Mouse (Mus musculus): Measurements from ENCODE around the gene Prrc2b. TPM values are rescaled to one million over a fixed set of nuclear protein-coding genes. Genes with fewer than 3 reads are reported as not detected.

Gene Prrc2b
- polyA plus RNA-seq, 1 experiment from 2014 or later = 41.5 TPM

DNA sequence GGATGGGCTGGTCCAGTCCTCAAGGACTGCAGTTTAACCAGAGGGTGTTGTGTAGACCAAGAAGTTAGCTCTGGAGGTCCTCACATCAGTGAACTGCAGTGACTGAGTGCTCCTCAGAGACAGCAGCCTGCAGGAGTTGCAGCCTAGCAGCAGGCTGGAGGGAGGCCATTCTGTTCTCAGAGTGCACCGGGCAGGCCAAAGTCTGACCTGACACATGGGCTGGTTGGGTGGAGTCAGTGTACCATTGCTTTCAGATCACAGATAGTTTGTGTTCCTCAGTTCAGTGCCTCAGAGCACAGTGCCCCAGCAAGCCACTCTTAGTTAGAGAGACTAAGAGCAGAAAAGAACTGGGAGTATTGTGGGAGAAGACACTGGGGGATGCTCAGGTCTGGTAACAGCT, 56.8 kb downstream of the Prrc2b start:
- WGBS = 88% methylated on average over 1 of the region's 1 CpGs
- Histone ChIP-seq H3K27me3 (ENCODE audit: low read depth, poor library complexity, severe bottlenecking) (no peaks in the 10 kb centered on the region), H3K36me3 (peaks cover 100% of the 10 kb centered on the region), H3K27ac (replicated peaks) (no peak overlapping the region), H3K4me3 (no peak overlapping the region), H3K9me3 (replicated peaks) (no peaks in the 10 kb centered on the region), H3K4me1 (no peaks in the 10 kb centered on the region)
- DNase-seq (ENCODE audit: low spot score) = no peak

DNA sequence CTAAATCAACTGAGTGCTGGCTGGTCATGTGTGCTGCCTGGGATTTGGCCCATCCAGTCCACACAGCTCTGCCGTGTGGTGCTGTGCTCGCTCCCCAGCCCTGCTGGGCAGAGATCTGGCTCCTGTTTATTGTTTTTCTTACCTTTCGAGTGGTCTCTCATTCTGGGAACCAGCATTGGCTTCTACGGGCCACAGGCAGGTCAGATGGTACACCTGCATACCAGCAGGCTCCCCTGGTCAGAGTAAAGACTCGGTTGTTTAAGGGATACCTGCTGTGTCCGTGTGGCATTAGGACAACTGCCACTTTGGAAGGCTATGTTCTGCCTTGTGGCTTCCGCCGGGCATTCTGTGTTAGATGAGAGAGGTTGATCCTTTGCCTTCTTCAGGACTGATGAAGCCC, 60.8 kb downstream of the Prrc2b start:
- Histone ChIP-seq H3K4me1 (no peaks in the 10 kb centered on the region), H3K27me3 (ENCODE audit: low read depth, poor library complexity, severe bottlenecking) (no peaks in the 10 kb centered on the region), H3K27ac (replicated peaks) (no peak overlapping the region), H3K9me3 (replicated peaks) (no peaks in the 10 kb centered on the region), H3K36me3 (peaks cover 100% of the 10 kb centered on the region), H3K4me3 (no peak overlapping the region)
- 94% methylated on average over 8 of the region's 8 CpGs for WGBS
- DNase-seq (ENCODE audit: low spot score) = no peak

DNA sequence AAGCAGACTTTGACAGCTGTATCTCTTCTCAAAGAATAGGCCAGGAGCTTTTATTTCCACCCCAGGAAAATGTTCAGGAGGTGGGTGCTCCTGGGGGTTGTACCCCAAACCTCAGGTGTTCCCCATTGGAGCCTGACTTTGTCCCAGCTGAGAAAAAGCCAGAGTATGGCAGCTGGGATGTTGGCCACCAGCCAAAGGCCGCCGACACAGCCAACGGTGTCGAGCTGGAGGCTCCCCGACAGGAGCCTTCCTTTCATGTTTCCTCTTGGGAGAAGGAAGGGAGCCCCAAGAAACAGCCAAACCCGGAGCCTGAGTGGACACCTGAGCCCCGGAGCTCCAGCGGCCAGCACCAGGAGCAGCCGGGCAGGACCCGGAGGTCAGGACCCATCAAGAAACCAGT, 62.1 kb downstream of the Prrc2b start:
- Histone ChIP-seq H3K27ac (replicated peaks) (no peak overlapping the region), H3K4me1 (no peaks in the 10 kb centered on the region), H3K27me3 (ENCODE audit: low read depth, poor library complexity, severe bottlenecking) (no peaks in the 10 kb centered on the region), H3K4me3 (no peak overlapping the region), H3K9me3 (replicated peaks) (no peaks in the 10 kb centered on the region), H3K36me3 (peaks cover 100% of the 10 kb centered on the region)
- WGBS = 93% methylated on average over 10 of the region's 10 CpGs
- DNase-seq (ENCODE audit: low spot score) = no peak

DNA sequence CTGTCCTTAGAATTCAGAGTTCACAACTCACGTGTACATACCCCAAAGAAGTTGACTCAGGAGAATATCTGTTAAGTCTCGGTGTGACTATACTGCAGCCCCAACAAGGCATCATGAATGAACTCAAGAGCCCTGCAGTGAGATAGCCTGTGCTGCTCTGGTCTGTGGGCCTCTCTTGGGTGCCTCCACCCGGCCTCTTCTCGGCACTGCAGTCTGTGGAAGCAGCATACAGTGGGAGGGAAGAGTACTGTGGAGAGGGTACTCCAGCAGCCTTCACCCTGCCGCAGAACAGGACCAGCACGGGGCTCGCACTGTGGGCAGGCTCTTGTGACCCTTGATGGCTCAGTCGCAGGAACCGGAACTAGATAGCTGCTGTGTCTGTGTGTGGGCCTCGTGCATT, 64.7 kb downstream of the Prrc2b start:
- H3K27ac ChIP-seq (replicated peaks) = no peak overlapping the region
- WGBS = 94% methylated on average over 10 of the region's 10 CpGs
- peaks cover 100% of the 10 kb centered on the region for H3K36me3 ChIP-seq
- H3K4me3 ChIP-seq = no peak overlapping the region
- no peaks in the 10 kb centered on the region for H3K4me1 ChIP-seq
- no peaks in the 10 kb centered on the region for H3K9me3 ChIP-seq (replicated peaks)
- DNase-seq (ENCODE audit: low spot score) = no peak
- H3K27me3 ChIP-seq (ENCODE audit: low read depth, poor library complexity, severe bottlenecking) = no peaks in the 10 kb centered on the region

DNA sequence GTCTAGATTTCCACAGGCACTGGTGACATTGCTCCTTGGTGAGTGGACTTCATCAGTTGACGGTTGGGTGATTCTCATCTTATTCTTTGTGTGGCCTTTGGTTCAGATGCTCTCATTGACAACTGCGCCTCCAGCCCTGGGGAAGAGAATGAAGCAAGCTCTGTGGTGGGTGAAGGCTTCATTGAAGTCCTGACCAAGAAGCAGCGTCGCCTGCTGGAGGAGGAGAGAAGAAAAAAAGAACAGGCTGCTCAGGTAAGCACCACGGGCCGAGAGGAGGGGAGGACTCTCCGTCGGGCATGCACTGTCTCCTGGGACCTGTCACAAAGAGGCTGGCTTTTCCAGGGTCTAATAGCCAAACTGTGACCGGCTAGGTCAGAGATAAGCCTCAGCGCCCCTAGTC, 65.6 kb downstream of the Prrc2b start:
- Histone ChIP-seq H3K27me3 (ENCODE audit: low read depth, poor library complexity, severe bottlenecking) (no peaks in the 10 kb centered on the region), H3K36me3 (peaks cover 100% of the 10 kb centered on the region), H3K4me1 (no peaks in the 10 kb centered on the region), H3K4me3 (no peak overlapping the region), H3K27ac (replicated peaks) (no peak overlapping the region), H3K9me3 (replicated peaks) (no peaks in the 10 kb centered on the region)
- WGBS = 88% methylated on average over 10 of the region's 10 CpGs
- no peak for DNase-seq (ENCODE audit: low spot score)

DNA sequence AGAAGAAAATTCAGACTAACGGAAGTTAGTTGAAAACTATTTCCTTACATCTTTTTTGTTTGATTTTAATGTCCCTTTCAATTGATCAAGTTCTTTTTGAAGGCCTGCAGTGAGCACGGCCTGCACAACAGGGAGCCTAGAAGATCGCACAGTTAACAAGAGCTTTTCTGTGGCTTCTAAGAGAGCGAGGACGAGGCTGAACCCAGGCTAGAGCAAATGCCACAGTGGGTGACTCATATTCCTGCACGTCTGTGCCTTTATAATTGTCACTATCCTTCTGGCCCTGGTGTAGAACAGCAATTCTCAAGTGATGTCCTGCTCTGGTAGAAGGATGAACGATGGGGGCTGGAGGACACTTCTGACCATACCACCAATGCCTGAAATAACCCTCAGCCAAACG, 66.8 kb downstream of the Prrc2b start:
- no peaks in the 10 kb centered on the region for H3K27me3 ChIP-seq (ENCODE audit: low read depth, poor library complexity, severe bottlenecking)
- DNase-seq (ENCODE audit: low spot score) = no peak
- H3K27ac ChIP-seq (replicated peaks) = no peak overlapping the region
- H3K36me3 ChIP-seq = peaks cover 100% of the 10 kb centered on the region
- H3K4me1 ChIP-seq = no peaks in the 10 kb centered on the region
- 89% methylated on average over 8 of the region's 8 CpGs for WGBS
- H3K4me3 ChIP-seq = no peak overlapping the region
- no peaks in the 10 kb centered on the region for H3K9me3 ChIP-seq (replicated peaks)

DNA sequence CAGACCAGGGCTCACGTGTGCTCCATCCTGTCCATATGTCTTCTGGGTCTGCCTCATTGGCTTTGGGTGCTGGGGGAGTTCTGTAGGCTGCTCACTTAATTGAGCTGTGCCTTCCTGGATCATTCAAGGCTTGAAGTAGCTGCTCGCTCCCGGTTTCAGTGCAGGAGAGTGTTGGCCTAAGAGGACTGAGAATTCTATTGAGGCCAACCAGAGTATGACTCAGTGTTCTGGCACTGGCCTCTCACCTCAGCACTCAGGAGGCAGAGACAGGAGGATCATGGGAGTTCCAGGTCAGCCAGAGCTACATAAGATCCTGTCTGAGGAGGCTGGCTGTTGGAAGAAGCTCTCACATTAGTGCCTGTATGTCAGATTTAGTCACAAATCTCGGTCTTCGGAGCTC, 67.2 kb downstream of the Prrc2b start:
- Histone ChIP-seq H3K27me3 (ENCODE audit: low read depth, poor library complexity, severe bottlenecking) (no peaks in the 10 kb centered on the region), H3K9me3 (replicated peaks) (no peaks in the 10 kb centered on the region), H3K4me1 (no peaks in the 10 kb centered on the region), H3K27ac (replicated peaks) (no peak overlapping the region), H3K36me3 (peaks cover 100% of the 10 kb centered on the region), H3K4me3 (no peak overlapping the region)
- WGBS = 92% methylated on average over 5 of the region's 5 CpGs
- DNase-seq (ENCODE audit: low spot score) = no peak

DNA sequence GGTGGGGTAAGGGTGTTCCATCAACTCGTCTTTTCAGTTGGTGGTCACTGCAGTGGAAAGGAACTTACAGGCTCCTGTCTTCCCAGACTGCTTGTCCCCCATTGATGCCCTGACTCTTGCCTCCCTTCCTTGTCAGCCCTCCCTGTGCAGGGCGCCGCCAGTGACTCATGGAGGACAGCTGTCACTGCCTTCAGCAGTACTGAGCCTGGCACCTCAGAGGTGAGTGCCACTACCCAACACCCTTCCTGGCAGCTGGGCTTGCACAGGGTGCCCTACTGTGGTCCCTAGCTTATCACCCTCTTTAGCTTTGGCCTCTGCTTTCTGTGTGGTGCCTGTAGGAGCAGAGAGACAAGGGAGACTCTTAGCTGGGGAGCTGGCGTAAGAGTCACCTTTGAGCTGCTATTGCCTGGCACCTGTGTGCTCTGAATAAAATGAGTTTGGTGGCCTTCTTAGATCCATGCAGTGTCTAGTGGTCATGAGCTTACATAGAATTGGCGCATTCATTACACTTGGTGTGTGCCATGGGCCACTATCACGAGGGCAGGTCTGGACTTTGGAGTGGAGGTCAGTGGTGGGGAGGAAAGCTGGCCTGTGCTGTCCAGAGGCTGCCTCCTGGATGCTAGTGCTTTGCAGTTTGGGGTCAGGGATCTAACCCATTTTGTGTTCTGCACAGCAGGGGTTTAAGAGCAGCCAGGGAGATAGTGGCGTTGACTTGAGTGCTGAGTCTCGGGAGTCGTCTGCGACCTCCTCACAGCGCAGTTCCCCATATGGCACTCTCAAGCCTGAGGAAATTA, 67.9 kb downstream of the Prrc2b start:
- no peak for DNase-seq (ENCODE audit: low spot score)
- H3K36me3 ChIP-seq = peaks cover 100% of the 10 kb centered on the region
- H3K27me3 ChIP-seq (ENCODE audit: low read depth, poor library complexity, severe bottlenecking) = no peaks in the 10 kb centered on the region
- 87% methylated on average over 11 of the region's 11 CpGs for WGBS
- H3K27ac ChIP-seq (replicated peaks) = no peak overlapping the region
- H3K4me1 ChIP-seq = no peaks in the 10 kb centered on the region
- H3K9me3 ChIP-seq (replicated peaks) = no peaks in the 10 kb centered on the region
- H3K4me3 ChIP-seq = no peak overlapping the region

DNA sequence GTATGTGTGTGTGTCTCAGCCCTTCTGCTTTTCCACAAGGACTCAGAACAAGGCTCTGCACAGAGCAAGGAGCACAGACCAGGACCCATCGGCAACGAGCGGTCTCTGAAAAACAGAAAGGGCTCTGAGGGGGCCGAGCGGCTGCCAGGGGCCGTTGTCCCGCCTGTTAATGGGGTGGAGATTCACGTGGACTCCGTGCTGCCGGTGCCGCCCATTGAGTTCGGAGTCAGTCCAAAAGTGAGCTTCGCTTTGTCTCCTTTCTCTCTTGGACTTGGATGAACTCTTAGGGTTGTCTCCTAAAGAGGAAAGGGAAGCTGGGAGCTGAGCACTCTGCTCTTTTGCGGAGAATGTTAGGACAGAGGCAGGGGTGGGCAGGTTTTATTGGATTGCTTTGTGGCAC, 68.6 kb downstream of the Prrc2b start:
- Histone ChIP-seq H3K9me3 (replicated peaks) (no peaks in the 10 kb centered on the region), H3K36me3 (peaks cover 100% of the 10 kb centered on the region), H3K4me1 (no peaks in the 10 kb centered on the region), H3K27ac (replicated peaks) (no peak overlapping the region), H3K4me3 (no peak overlapping the region), H3K27me3 (ENCODE audit: low read depth, poor library complexity, severe bottlenecking) (no peaks in the 10 kb centered on the region)
- WGBS = 97% methylated on average over 14 of the region's 14 CpGs
- DNase-seq (ENCODE audit: low spot score) = no peak

DNA sequence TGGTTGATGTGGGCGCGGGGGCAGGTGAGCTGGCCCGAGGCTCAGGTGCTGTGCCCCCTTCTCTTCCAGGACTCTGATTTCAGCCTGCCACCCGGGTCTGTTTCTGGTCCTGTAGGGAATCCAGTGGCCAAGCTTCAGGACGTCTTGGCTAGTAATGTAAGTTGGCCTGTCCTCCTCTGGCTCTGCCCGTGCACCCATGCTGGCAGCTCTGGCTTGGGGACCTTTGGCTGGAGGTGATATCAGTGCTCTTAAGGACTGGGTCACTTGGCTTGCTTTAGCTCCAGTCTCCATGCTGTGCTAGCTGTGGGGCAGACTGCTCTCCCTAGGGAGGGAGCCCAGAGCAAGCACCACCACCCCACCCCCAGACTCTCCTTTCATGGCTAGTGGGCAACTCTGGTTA, 69.1 kb downstream of the Prrc2b start:
- peaks cover 100% of the 10 kb centered on the region for H3K36me3 ChIP-seq
- no peak overlapping the region for H3K27ac ChIP-seq (replicated peaks)
- no peaks in the 10 kb centered on the region for H3K4me1 ChIP-seq
- DNase-seq (ENCODE audit: low spot score) = no peak
- no peaks in the 10 kb centered on the region for H3K27me3 ChIP-seq (ENCODE audit: low read depth, poor library complexity, severe bottlenecking)
- H3K4me3 ChIP-seq = no peak overlapping the region
- H3K9me3 ChIP-seq (replicated peaks) = no peaks in the 10 kb centered on the region
- WGBS = 91% methylated on average over 6 of the region's 6 CpGs

DNA sequence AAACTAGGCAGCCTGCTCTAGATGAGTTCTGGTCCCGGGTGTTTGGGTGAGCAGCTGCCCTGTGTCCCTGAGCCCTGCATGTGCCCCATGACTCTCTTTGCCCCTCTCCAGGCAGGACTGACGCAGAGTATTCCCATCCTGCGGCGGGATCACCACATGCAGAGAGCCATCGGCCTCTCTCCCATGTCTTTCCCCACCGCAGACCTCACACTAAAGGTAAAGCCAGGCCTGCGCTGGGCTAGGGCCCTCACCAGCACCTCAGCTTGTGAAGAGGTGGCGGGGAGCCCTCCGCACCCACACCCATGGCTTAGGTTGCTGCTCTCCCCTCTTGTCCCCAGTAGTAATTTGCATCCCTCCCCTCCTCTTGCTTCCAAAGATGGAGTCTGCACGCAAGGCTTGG, 70.1 kb downstream of the Prrc2b start:
- 94% methylated on average over 10 of the region's 10 CpGs for WGBS
- DNase-seq (ENCODE audit: low spot score) = no peak
- Histone ChIP-seq H3K4me3 (no peak overlapping the region), H3K9me3 (replicated peaks) (no peaks in the 10 kb centered on the region), H3K36me3 (peaks cover 100% of the 10 kb centered on the region), H3K27ac (replicated peaks) (no peak overlapping the region), H3K27me3 (ENCODE audit: low read depth, poor library complexity, severe bottlenecking) (no peaks in the 10 kb centered on the region), H3K4me1 (no peaks in the 10 kb centered on the region)

DNA sequence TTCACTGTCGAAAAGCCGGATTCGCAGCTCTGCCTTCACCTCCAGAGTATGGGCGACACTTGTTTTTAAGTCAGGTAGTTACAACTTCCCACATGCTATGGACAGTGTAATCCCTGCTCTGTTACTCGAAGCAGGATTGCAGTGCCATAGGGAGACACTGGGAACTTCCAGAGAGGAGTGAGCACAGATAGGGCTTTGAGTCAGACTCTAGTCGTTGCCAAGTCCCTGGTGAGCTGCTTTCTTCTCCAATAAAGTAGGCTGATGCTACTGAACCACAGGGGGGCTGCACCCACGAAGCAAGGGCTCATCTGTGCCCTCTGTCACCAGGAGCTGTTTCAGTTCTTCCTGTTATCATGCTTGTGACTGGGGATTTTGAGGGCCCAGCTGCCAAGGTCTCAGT, 70.7 kb downstream of the Prrc2b start:
- no peak overlapping the region for H3K27ac ChIP-seq (replicated peaks)
- H3K27me3 ChIP-seq (ENCODE audit: low read depth, poor library complexity, severe bottlenecking) = no peaks in the 10 kb centered on the region
- 88% methylated on average over 7 of the region's 7 CpGs for WGBS
- no peak overlapping the region for H3K4me3 ChIP-seq
- peaks cover 100% of the 10 kb centered on the region for H3K36me3 ChIP-seq
- no peak for DNase-seq (ENCODE audit: low spot score)
- H3K9me3 ChIP-seq (replicated peaks) = no peaks in the 10 kb centered on the region
- H3K4me1 ChIP-seq = no peaks in the 10 kb centered on the region

DNA sequence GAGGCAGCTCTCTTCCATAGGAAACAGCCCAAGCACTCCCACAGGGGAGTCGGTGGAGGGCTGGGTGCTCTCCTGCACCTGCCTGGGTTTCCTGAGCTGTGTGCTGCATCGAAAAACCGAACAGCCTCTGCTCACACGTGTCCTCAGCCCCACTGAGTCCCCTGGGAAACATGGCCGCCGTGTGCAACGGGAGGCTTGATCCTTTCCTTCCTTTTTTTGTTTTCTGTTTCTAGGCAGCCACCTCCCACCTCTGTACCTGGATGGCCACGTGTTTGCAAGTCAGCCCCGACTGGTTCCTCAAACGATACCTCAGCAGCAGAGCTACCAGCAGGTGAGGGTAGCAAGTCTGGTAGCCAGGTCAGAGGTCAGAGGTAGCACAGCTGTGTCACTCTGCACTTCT, 71.2 kb downstream of the Prrc2b start:
- no peak for DNase-seq (ENCODE audit: low spot score)
- H3K4me3 ChIP-seq = no peak overlapping the region
- H3K27me3 ChIP-seq (ENCODE audit: low read depth, poor library complexity, severe bottlenecking) = no peaks in the 10 kb centered on the region
- 89% methylated on average over 10 of the region's 10 CpGs for WGBS
- no peak overlapping the region for H3K27ac ChIP-seq (replicated peaks)
- H3K36me3 ChIP-seq = peaks cover 100% of the 10 kb centered on the region
- no peaks in the 10 kb centered on the region for H3K4me1 ChIP-seq
- H3K9me3 ChIP-seq (replicated peaks) = no peaks in the 10 kb centered on the region

DNA sequence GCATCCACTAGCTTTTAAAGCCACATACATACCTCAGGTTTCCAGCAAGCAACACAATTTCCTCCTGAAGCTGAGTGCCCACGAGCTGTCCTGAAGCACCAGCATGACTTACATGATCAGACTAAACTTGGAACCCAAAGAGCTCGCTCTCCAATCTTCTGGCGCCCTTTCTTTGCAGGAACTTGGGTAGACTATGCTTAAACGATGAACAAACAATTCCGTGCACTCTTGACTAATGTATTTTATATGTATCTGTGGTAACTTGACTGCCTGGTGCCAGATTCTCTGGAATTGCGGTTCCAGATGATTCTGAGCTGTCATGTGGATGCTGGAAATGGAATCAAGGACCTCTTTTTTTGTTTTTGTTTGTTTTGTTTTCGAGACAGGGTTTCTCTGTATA, 84.6 kb downstream of the Prrc2b start:
- peaks cover 30% of the 10 kb centered on the region for H3K4me1 ChIP-seq
- H3K27ac ChIP-seq (replicated peaks) = peak overlapping the region; percentile 88; the same call in 1 of the 2 replicates
- peaks cover 60% of the 10 kb centered on the region for H3K36me3 ChIP-seq
- H3K27me3 ChIP-seq (ENCODE audit: low read depth, poor library complexity, severe bottlenecking) = no peaks in the 10 kb centered on the region
- DNase-seq (ENCODE audit: low spot score) = no peak
- H3K9me3 ChIP-seq (replicated peaks) = no peaks in the 10 kb centered on the region
- H3K4me3 ChIP-seq = peak overlapping the region; percentile 70
- WGBS = 36% methylated on average over 7 of the region's 7 CpGs

All from midbrain, embryonic 10.5 days (tissue).